Mouse (Mus musculus) embryonic facial prominence, embryonic 12.5 days (tissue): ENCODE results near the gene Srgap3. TPM values are rescaled to one million over a fixed set of nuclear protein-coding genes. Genes with fewer than 3 reads are reported as not detected.
A peak's percentile ranks its signal among the peaks of the same experiment; 100 is the strongest.

Source experiments
- ATAC-seq: fragments of 200-750 bp; cut with Nextera tagmentation; 2 replicates; pipeline ENCODE4 v1.8.0; 2017; ENCODE audit not compliant: insufficient number of reproducible peaks, insufficient read depth, low FRiP score, low TSS enrichment
- H3K27ac ChIP-seq: fragments of 300-500 bp; sonication (generic); 2 replicates; pipeline ENCODE4 v1.5.1; 2016; ENCODE audit warnings: mild to moderate bottlenecking
- H3K27me3 ChIP-seq: fragments of 300-500 bp; sonication (generic); 2 replicates; pipeline ENCODE4 v1.6.1; 2016; ENCODE audit warnings: mild to moderate bottlenecking, moderate library complexity
- H3K36me3 ChIP-seq: fragments of 300-500 bp; sonication (generic); 2 replicates; pipeline ENCODE4 v1.6.1; 2016; ENCODE audit warnings: mild to moderate bottlenecking
- H3K4me1 ChIP-seq: fragments of 300-500 bp; sonication (generic); 2 replicates; pipeline ENCODE4 v1.6.1; 2016
- H3K4me2 ChIP-seq: fragments of 300-500 bp; sonication (generic); replicated peaks from 2 replicates; pipeline ENCODE4 v1.6.1; 2016; ENCODE audit warnings: mild to moderate bottlenecking, moderate library complexity
- H3K4me3 ChIP-seq: fragments of 300-500 bp; sonication (generic); 2 replicates; pipeline ENCODE4 v1.5.1; 2016; ENCODE audit warnings: mild to moderate bottlenecking
- H3K9ac ChIP-seq: fragments of 300-500 bp; sonication (generic); 2 replicates; pipeline ENCODE4 v1.6.1; 2016; ENCODE audit warnings: mild to moderate bottlenecking, moderate library complexity
- H3K9me3 ChIP-seq: fragments of 300-500 bp; sonication (generic); 2 replicates; pipeline ENCODE4 v1.6.1; 2016; ENCODE audit warnings: mild to moderate bottlenecking, moderate library complexity
- WGBS: fragments of 180-500 bp; shearing (Covaris S2); methylation state at CpG from one replicate; pipeline ENCODE4 v1.1.7; 2016; 5-methylcytosine and 5-hydroxymethylcytosine counted together
- polyA plus RNA-seq: library from polyadenylated mRNA; unstranded; fragments of >200 nt; fragmentation: Nextera tagmentation; extraction: Ambion mirVana; gene quantifications from 2 replicates; pipeline ENCODE4 v1.2.1, GENCODE M21; 2016

Gene Srgap3
- polyA plus RNA-seq, 1 experiment from 2014 or later: 8.9 TPM

DNA sequence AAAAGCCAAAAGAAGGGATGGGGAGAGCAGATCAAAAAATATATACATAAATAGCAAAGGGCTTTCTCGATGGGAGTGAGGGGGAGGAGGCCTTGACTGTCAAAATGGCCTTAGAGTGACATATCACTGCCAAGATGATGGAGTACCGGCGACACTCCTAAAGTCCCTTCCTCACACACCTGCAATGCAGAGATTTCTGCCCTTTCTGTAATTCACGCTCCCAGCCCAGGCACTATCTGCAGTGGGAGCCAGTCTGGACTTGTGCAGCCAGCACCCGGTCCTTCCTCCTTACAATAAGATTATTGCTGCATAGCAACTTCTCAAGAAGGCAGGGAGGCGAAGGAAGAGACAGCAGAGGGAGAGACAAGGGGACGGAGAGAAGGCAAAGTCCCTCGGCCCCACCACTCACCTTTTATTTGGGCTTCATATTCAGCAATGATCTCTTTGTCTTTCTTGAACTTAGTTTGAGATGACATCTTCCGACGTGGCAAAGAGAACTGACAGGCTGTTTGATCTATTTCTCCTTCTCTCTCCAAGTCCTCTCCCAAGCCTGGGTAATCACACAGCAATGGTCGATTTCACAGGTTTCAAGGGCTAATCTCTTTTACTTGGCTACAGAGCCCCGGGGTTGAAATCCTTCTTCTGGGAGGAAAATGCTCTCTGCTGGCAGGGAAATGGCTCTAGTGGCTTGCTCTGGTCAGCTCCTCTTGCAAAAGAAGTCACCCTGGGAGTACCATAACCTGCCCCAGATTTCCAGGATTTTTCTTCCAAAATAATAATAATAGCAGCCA, 850 bp downstream of the Srgap3 start:
- H3K9me3 ChIP-seq: no peaks in the 10 kb centered on the region
- H3K9ac ChIP-seq: peak overlapping the region; percentile 69
- H3K27ac ChIP-seq: peak overlapping the region; percentile 69; the same call in 1 of the 2 replicates
- H3K36me3 ChIP-seq: no peaks in the 10 kb centered on the region
- no peak for ATAC-seq
- peaks cover 22% of the 10 kb centered on the region for H3K4me1 ChIP-seq
- peak overlapping the region; percentile 70 for H3K4me3 ChIP-seq
- 7% methylated on average over 12 of the region's 12 CpGs for WGBS
- H3K4me2 ChIP-seq: peak overlapping the region; percentile 86
- H3K27me3 ChIP-seq: no peaks in the 10 kb centered on the region

DNA sequence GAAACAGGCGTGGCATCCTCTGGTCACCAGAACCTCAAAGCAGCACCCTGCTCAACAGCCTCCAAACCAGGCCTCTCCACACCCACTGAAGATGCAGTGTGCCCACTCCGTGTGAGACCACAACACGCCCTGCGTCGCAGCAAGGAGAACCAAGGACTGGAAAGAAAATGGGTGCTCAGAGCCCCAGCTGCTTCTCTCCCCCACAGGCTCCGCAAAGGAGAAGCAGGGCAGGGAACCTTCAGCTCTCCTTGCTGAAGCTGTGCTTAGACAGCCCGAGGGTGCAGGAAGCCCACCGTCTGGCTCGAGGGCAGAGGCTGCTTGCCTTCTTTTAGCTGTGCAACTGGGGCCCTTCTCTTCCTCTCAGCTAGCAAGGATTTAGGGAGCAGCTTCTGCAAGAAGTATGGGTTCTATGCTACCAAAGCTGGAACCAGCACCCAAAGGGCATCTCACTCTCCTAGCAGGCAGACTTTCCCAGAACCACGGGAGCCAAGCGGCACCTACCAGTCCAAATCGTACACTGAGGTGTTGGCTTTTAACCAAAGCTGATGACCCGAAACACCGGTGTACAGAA, 1.8 kb downstream of the Srgap3 start:
- Histone ChIP-seq H3K27me3 (no peaks in the 10 kb centered on the region), H3K4me1 (peaks cover 22% of the 10 kb centered on the region), H3K9ac (peak overlapping the region; percentile 69), H3K36me3 (no peaks in the 10 kb centered on the region), H3K9me3 (no peaks in the 10 kb centered on the region), H3K27ac (peak overlapping the region; percentile 41; the same call in 1 of the 2 replicates), H3K4me3 (peak overlapping the region; percentile 70), H3K4me2 (peak overlapping the region; percentile 86)
- 24% methylated on average over 14 of the region's 14 CpGs for WGBS
- ATAC-seq: no peak

DNA sequence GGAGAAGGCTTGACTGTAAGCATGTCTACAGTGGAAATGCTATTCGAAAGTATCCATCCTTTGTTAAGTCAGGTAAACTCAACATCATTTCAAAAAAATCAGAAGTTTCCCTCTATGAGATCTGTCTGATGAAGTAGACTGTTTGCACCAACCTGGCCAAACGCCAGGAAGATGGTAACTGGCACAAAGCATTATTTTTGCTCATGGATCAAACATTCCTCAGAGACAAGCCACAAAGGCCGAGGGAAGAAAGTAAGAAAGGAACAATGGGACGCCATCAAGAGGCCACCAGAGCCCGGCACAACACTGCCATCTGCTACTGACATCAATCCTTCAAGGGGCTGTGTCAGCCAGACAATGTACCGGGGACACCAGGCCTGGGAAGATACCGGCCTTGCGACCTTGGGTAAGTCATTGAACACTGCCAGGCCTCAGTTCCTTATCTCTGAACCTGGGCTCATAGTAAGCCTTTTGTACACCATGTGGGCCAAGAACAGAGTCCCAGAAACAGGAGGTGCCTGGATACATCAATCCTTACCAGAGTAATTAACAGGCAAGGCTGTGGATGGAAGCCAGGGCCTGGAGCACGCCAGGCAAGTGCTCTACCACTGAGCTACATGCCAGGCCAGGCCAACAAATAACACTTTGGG, 3.3 kb downstream of the Srgap3 start:
- Histone ChIP-seq H3K36me3 (no peaks in the 10 kb centered on the region), H3K4me1 (peaks cover 18% of the 10 kb centered on the region), H3K27me3 (no peaks in the 10 kb centered on the region), H3K27ac (no peak overlapping the region), H3K9me3 (no peaks in the 10 kb centered on the region), H3K9ac (no peak overlapping the region), H3K4me2 (0 out of 2 replicates have a peak overlapping the region, but pooled peaks have one; percentile 12), H3K4me3 (no peak overlapping the region)
- ATAC-seq: no peak
- WGBS: 74% methylated on average over 9 of the region's 9 CpGs

DNA sequence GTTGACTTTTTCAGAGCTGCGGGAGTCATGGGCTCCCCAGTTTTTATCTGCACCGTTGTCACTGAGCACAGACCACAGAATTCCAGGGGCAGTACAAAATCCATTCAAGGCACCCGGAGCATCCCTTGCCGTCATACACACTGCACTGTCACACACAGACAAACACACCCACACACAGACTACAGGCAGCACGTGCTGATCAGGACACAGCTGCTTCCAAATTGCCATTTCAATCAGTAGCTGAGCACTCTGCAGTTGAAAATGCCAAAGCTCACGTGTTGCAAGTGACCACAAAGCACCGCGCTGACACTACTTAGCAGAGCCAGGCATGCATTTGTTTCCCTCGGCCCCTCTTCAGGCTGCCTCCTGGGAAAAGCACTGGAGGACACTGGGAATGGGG, 7.8 kb downstream of the Srgap3 start:
- Histone ChIP-seq H3K27me3 (no peaks in the 10 kb centered on the region), H3K4me1 (peaks cover 4% of the 10 kb centered on the region; the same call in 1 of the 2 replicates), H3K9me3 (no peaks in the 10 kb centered on the region; the same call in 1 of the 2 replicates), H3K27ac (no peak overlapping the region), H3K4me2 (no peak overlapping the region), H3K4me3 (no peak overlapping the region), H3K9ac (no peak overlapping the region), H3K36me3 (no peaks in the 10 kb centered on the region)
- no peak for ATAC-seq
- 87% methylated on average over 9 of the region's 9 CpGs for WGBS

DNA sequence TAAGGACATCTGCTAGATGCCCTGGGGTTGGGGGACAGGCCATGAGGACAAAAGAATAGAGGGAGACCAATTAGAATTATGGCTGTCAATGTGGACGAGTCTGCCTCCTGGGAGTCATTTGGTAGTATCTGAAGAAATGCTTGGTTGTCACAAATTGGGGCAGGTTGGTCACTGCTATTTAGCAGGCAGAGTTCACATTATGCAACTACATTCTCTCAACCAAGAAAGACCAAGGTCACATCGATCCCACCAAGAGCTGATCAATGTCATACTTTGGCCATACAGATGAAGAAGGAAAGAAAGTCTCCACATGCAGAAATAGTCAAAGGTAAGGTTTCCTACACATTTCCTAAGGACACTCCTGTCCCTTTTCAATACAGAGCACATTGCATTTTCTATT, 9.3 kb downstream of the Srgap3 start:
- H3K4me1 ChIP-seq: no peaks in the 10 kb centered on the region
- 80% methylated on average over 2 of the region's 2 CpGs for WGBS

DNA sequence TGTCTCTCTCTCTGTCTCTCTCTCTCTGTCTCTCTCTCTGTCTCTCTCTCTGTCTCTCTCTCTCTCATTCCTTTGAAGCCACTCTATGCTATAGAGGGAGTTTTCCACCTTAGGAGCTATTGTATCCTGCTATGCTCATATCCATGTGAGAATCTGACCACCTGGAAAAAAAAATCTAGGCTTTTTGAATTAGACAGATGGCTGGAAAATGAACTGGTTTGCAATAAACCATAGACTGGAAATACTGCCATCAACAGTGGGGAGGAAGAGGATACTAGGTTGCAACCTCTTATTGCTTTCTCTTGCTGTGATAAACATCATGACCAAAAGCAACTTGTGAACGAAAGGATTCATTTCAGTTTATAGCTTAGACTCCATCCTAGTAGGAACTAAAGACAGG, 12.6 kb downstream of the Srgap3 start:
- Histone ChIP-seq H3K4me2 (no peak overlapping the region), H3K9me3 (no peaks in the 10 kb centered on the region; the same call in 1 of the 2 replicates), H3K27me3 (no peaks in the 10 kb centered on the region), H3K36me3 (no peaks in the 10 kb centered on the region), H3K27ac (no peak overlapping the region), H3K9ac (no peak overlapping the region), H3K4me1 (no peaks in the 10 kb centered on the region), H3K4me3 (no peak overlapping the region)
- ATAC-seq: no peak
- WGBS: 79% methylated on average over 1 of the region's 1 CpGs

More for the DNA sequence above, 9.3 kb downstream of the Srgap3 start:
- no peaks in the 10 kb centered on the region for H3K27me3 ChIP-seq
- ATAC-seq: no peak
- H3K27ac ChIP-seq: no peak overlapping the region
- no peak overlapping the region for H3K4me2 ChIP-seq
- no peaks in the 10 kb centered on the region; the same call in 1 of the 2 replicates for H3K9me3 ChIP-seq
- no peaks in the 10 kb centered on the region for H3K36me3 ChIP-seq
- H3K9ac ChIP-seq: no peak overlapping the region
- H3K4me3 ChIP-seq: no peak overlapping the region

DNA sequence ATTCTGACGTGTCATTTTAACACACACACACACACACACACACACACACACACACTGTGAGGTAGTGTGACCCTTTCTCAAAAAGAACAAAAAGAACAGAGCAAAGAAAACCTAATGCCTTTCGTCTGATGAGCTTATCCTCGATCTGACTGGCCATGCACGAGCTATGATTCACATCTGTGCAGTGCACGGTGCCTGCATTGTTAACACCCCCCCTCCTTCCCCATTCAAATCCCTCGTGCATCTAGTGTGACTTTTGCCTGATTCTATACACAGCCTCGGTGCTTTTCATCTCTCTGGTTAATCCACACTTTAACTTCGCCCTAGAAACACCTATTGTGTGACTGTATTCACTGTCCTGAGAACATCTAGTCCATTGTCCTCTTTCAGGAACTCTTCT, 14.5 kb downstream of the Srgap3 start:
- Histone ChIP-seq H3K36me3 (no peaks in the 10 kb centered on the region), H3K4me3 (no peak overlapping the region), H3K9ac (no peak overlapping the region), H3K27me3 (no peaks in the 10 kb centered on the region), H3K4me2 (no peak overlapping the region), H3K4me1 (no peaks in the 10 kb centered on the region), H3K9me3 (no peaks in the 10 kb centered on the region), H3K27ac (no peak overlapping the region)
- WGBS: 62% methylated on average over 8 of the region's 8 CpGs
- no peak for ATAC-seq

DNA sequence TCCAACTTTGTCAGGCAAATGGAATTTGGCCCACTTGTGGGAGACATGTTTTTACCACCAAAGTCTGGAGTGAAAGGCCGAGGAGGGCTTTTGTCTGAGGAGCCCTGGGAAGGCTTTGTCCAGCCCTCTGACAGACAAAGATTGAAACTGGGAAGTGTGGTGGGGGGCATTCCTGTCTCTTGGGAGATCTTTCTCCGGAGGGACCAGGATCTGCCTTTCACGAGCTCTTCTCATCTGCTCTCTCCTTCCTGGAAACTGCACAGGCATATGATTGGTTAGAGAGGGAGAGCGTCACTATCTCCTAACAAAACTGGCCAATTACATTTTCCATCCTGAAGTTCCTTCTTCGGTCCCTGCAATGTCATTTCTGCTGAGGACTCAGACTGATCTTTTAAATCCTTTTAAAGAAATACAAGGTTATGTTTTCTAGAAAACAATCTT, 17.0 kb downstream of the Srgap3 start:
- peak overlapping the region; percentile 36; the same call in 1 of the 2 replicates for H3K27ac ChIP-seq
- H3K9ac ChIP-seq: no peak overlapping the region
- no peak for ATAC-seq
- H3K9me3 ChIP-seq: no peaks in the 10 kb centered on the region
- no peaks in the 10 kb centered on the region for H3K27me3 ChIP-seq
- H3K36me3 ChIP-seq: no peaks in the 10 kb centered on the region
- H3K4me3 ChIP-seq: no peak overlapping the region
- peak overlapping the region; percentile 23; the same call in 1 of the 2 replicates for H3K4me2 ChIP-seq
- peaks cover 9% of the 10 kb centered on the region; the same call in 1 of the 2 replicates for H3K4me1 ChIP-seq
- 30% methylated on average over 5 of the region's 5 CpGs for WGBS

DNA sequence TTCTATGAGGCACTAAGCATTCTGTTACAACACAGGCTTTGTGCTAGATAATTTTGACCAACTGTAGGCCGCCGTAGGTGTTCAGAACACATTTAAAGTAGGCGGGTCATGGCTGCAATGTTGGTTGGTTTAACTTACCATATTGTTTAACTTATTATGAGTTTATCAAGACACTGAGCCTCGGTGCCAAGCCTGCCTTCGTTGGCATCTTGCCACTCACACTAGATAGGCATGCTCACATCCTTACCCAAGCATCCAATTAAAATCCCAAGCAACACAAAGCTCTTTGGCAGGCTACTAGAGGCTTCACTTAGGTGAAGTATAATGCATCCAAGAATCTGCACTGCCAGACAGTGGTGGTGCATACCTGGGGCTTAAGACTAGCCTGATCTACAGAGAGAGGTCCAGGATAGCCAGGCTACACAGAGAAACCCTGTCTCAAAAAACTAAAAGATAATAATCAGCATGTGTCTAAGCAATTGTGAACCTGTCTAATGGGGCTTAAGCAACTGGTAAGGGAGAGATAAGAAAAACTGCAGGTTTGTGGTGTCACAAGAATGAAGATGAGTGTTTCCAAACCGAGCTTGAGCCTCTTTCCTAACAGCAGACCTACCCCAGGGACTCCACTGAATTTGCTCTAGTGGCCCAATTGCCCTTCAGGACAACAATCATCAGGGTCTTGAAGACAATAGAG, 17.6 kb downstream of the Srgap3 start:
- Histone ChIP-seq H3K27me3 (no peaks in the 10 kb centered on the region), H3K9me3 (no peaks in the 10 kb centered on the region), H3K4me3 (no peak overlapping the region), H3K36me3 (no peaks in the 10 kb centered on the region), H3K27ac (no peak overlapping the region), H3K4me2 (peak overlapping the region; percentile 23; the same call in 1 of the 2 replicates), H3K9ac (no peak overlapping the region), H3K4me1 (peaks cover 10% of the 10 kb centered on the region; the same call in 1 of the 2 replicates)
- 82% methylated on average over 6 of the region's 6 CpGs for WGBS
- ATAC-seq: peak; percentile 38; the same call in 1 of the 2 replicates

DNA sequence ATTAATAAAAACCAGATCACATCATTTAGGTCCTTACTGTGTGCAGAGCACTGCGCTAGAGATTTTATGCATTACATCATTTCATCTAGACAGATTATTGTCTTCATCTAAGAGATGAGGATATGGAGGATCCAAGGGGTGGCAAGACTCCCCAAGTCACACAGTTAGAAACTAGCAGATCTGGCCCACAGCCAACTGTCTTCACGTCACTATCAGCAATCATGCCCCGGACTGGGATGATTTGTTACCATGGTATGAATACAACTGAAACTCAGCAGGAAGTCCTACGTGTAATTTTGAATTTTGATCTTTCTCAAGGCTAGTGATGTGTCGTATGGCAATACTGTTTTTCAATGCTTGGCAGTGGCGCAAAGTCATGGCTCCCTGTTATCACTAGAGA, 18.2 kb downstream of the Srgap3 start:
- Histone ChIP-seq H3K9me3 (no peaks in the 10 kb centered on the region), H3K27me3 (no peaks in the 10 kb centered on the region), H3K36me3 (no peaks in the 10 kb centered on the region), H3K9ac (no peak overlapping the region), H3K4me1 (peaks cover 10% of the 10 kb centered on the region; the same call in 1 of the 2 replicates), H3K4me2 (no peak overlapping the region), H3K27ac (no peak overlapping the region), H3K4me3 (no peak overlapping the region)
- 83% methylated on average over 6 of the region's 6 CpGs for whole genome bisulfite sequencing
- ATAC-seq: no peak

DNA sequence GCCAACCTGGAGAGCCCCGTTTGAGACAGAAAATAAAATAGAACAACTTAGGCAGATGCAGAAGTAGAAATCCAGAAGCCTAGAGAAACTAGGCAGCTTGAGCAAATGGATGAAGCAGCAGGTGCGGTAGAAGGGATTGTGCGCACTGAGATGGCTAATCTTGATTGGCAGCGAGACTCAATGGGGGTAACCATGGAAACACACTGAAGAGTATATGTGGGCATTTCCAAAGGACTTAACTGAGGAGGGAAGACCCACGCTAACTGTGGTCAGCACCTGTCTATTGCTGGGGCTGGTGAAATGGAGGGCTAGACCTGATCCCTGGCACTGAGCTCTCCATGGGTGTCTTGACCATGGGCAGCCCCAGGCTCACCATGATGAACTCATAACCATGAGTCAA, 19.7 kb downstream of the Srgap3 start:
- H3K9ac ChIP-seq: no peak overlapping the region
- H3K4me1 ChIP-seq: peaks cover 10% of the 10 kb centered on the region; the same call in 1 of the 2 replicates

More for the DNA sequence above, 19.7 kb downstream of the Srgap3 start:
- no peak overlapping the region for H3K4me3 ChIP-seq
- no peaks in the 10 kb centered on the region for H3K36me3 ChIP-seq
- no peak overlapping the region for H3K27ac ChIP-seq
- no peaks in the 10 kb centered on the region for H3K9me3 ChIP-seq
- H3K27me3 ChIP-seq: no peaks in the 10 kb centered on the region
- 83% methylated on average over 5 of the region's 5 CpGs for WGBS
- ATAC-seq: no peak
- no peak overlapping the region for H3K4me2 ChIP-seq
